19 mouse cellular contexts compared by ENCODE assay signal in genomic region chr10:94921751-94922150, GRCm38 (mm10). TPM values are rescaled to one million over a fixed set of nuclear protein-coding genes. Genes with fewer than 3 reads are reported as not detected.
"Had no signal": no experiment of that assay in that cellular context is flagged by ENCODE, and none has a peak within 500 bp of the region (broad histone marks: within the 10 kb centered on the region; RNA-seq: fewer than 3 reads in every experiment).

No protein-coding gene starts in this region.

- ATAC-seq: intestine, embryonic 15.5 days; midbrain, embryonic 15.5 days had no signal

- H3K36me3 ChIP-seq: intestine, embryonic 15.5 days; limb, embryonic 10.5 days; limb, embryonic 13.5 days; liver, embryonic 15.5 days; midbrain, embryonic 15.5 days; stomach, embryonic 15.5 days had no signal

- H3K27me3 ChIP-seq: intestine, embryonic 15.5 days; limb, embryonic 13.5 days; liver, embryonic 15.5 days; midbrain, embryonic 12.5 days; midbrain, embryonic 15.5 days; neural tube, embryonic 13.5 days; stomach, embryonic 15.5 days had no signal

- H3K9ac ChIP-seq: intestine, embryonic 15.5 days; limb, embryonic 13.5 days; liver, embryonic 15.5 days; midbrain, embryonic 12.5 days; midbrain, embryonic 15.5 days; neural tube, embryonic 13.5 days; stomach, embryonic 15.5 days had no signal

- DNase-seq: kidney, adult 18-20 months; kidney, adult 9 months; kidney, postnatal 14 days; layer of hippocampus, adult 9-11 months; lung, adult 2 months; lung, postnatal 14 days; lung, postnatal 4 days; retina, postnatal 1 day; right cerebral cortex, postnatal 25 days had no signal

- H3K9me3 ChIP-seq: intestine, embryonic 15.5 days; limb, embryonic 10.5 days; limb, embryonic 13.5 days; liver, embryonic 15.5 days; midbrain, embryonic 12.5 days; midbrain, embryonic 15.5 days; neural tube, embryonic 13.5 days; stomach, embryonic 15.5 days had no signal

- H3K4me2 ChIP-seq: intestine, embryonic 15.5 days; limb, embryonic 13.5 days; liver, embryonic 15.5 days; midbrain, embryonic 12.5 days; midbrain, embryonic 15.5 days; neural tube, embryonic 13.5 days; stomach, embryonic 15.5 days had no signal

- H3K27ac ChIP-seq: intestine, embryonic 15.5 days; layer of hippocampus, adult 2 months; limb, embryonic 10.5 days; limb, embryonic 13.5 days; midbrain, embryonic 12.5 days; midbrain, embryonic 15.5 days; neural tube, embryonic 13.5 days; stomach, embryonic 15.5 days had no signal

- H3K4me3 ChIP-seq: intestine, embryonic 15.5 days; layer of hippocampus, adult 2 months; limb, embryonic 10.5 days; limb, embryonic 13.5 days; liver, embryonic 15.5 days; midbrain, embryonic 12.5 days; midbrain, embryonic 15.5 days; myocyte; neural tube, embryonic 13.5 days; stomach, embryonic 15.5 days had no signal

RNA-seq across cellular contexts. Expression of gene Plxnc1, which starts 22.9 kb away (rescaled TPM):
- polyA plus RNA-seq: myocyte had no signal
